Mouse (Mus musculus): ENCODE results near the gene Rpl13. TPM values are rescaled to one million over a fixed set of nuclear protein-coding genes. Genes with fewer than 3 reads are reported as not detected.

Gene Rpl13
- total RNA-seq, 1 experiment from 2014 or later = 1,861 TPM

DNA sequence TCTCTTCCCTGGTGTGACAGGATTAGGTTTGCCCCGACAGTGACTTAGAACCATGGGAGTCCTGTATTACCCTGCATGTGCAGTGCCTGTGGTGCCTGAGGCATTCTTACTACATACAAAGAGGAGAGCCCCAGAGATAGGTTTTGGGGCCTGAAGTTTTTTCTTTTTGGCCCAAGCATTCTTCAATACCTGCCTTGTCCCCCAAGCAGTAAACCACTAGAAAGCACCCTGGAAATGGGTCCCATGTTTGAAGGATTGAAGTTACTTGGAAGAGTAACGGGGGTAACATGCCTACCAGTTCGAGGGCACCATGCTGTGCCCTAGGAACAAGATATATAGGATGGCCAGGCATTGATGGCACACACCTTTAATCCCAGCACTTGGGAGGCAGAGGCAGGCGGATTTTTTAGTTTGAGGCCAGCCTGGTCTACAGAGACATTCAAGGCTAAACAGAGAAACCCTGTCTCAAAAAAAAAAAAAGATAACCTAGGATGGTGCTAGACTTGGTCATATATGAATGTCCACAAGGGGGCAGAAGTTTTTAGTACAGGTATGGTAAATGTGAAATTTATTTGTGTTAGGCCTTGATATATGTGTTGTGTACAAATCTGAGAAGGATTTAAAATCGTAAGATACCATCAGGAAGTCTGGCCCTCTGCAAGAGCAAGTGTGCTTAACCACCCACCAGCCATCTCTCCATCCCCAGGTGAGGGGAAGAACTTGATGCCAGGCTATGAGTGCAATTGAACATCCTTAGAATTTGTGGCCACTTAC is 3.6 kb downstream of the Rpl13 start:
- ATAC-seq (replicated peaks; ENCODE audit: insufficient number of reproducible peaks, low FRiP score, low TSS enrichment, poor library complexity, severe bottlenecking) = no peak

GRCm38 (mm10) chr8:123106531-123106930 is 4.4 kb downstream of the Rpl13 start:
- no peak for ATAC-seq (replicated peaks; ENCODE audit: insufficient number of reproducible peaks, low FRiP score, low TSS enrichment, poor library complexity, severe bottlenecking)

DNA sequence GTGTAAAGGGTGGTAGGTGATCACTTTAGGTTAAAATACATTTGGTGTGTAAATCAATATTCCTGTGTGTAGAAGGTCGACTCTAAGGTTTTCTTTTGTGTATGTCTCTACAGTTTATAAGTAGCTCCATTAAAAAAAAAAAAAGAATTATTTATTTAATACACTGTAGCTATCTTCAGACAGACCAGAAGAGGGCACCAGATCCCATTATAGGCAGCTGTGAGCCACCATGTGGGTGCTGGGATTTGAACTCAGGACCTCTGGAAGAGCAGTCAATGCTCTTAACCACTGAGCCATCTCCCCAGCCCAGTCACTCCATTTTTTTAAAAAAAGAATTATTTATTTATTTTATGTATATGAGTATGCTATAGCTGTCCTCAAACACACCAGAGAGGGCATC is 5.9 kb downstream of the Rpl13 start:
- ATAC-seq (replicated peaks; ENCODE audit: insufficient number of reproducible peaks, low FRiP score, low TSS enrichment, poor library complexity, severe bottlenecking) = no peak

- ATAC-seq (replicated peaks; ENCODE audit: insufficient number of reproducible peaks, low FRiP score, low TSS enrichment, poor library complexity, severe bottlenecking) = no peak
These were observed 6.8 kb downstream of the Rpl13 start for GRCm38 (mm10) chr8:123108953-123109352.

DNA sequence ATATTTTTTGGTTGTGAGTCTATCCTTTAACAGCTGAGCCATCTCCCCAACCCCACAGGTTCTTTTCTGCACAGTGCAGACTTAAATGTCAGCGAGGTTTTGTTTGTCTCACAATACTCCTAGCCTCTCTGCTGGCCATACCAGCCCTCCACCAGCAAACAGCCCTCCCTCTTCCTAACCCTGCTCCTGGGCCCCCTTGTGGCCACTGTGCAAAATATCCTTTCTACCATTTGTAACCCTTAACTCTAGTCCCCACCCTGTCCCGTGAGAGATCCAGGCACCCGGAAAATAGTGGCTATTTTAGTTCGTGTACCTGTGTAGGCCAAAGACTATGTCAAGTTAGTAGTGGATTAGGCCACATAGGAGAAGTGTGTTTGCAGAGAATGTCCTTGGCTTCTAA is 8.5 kb downstream of the Rpl13 start:
- ATAC-seq (replicated peaks; ENCODE audit: insufficient number of reproducible peaks, low FRiP score, low TSS enrichment, poor library complexity, severe bottlenecking) = peak; percentile 79

DNA sequence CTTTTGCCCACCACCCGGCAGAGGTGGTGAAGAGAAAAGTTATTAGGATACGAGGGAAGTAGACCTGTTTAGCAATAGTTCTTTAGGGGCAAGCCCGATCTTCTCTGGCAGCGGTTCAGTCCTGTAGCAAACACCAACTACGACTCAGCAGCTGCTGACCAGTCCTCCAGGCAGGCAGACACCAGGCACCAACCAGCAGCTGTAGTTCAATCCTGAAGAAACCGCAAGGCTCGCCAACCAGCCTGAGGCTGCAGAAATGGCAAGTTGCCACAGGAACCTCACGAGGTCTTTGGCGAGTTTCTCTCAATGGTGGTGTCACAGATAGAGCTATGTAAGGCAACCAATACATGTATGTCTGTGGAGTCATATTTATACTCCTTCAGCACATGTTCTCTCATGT is 10.7 kb downstream of the Rpl13 start:
- ATAC-seq (replicated peaks; ENCODE audit: insufficient number of reproducible peaks, low FRiP score, low TSS enrichment, poor library complexity, severe bottlenecking) = no peak

DNA sequence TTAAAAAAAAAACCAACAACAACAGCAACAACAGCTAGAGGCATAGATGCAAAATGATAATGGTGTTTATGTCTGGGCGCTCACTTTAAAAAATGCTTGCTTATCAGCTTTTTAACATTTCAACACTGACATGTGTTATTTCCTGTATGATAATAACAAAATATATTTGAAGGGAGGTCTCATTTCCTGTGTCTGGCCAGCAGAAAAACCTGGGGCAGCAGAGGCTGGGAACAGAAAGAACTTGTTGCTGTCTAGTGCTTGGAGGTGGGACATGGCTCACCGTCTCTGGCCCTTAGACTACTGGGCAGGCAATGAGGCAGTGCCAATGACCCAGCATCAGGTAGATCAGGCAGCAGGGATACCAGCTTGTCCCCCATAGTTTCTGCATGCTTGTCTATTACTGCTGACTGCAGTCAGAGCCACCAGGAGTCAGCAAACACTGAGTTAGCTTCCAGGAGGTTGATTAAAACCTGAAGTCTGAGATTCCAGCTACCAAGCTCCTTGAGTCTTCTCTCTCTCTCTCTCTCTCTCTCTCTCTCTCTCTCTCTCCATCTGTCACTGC is 11.8 kb downstream of the Rpl13 start:
- ATAC-seq (replicated peaks; ENCODE audit: insufficient number of reproducible peaks, low FRiP score, low TSS enrichment, poor library complexity, severe bottlenecking) = no peak

DNA sequence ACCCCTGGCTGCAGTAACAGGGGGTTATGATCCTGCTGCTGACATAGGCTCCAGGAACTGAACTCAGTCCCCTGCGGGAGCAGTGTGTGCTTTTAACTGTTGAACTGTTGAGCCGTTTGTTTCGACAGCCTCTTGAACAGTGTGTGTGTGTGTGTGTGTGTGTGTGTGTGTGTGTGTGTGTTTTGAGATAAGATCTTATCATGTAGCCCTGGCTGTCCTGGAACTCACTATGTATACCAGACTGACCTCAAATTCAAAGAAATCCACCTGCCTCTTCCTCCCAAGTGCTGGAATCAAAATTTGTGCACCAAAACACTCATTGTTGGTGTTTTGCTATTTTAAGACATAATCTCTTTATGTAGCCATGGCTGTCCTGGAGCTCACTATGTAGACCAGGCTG is 12.5 kb downstream of the Rpl13 start:
- ATAC-seq (replicated peaks; ENCODE audit: insufficient number of reproducible peaks, low FRiP score, low TSS enrichment, poor library complexity, severe bottlenecking) = no peak

DNA sequence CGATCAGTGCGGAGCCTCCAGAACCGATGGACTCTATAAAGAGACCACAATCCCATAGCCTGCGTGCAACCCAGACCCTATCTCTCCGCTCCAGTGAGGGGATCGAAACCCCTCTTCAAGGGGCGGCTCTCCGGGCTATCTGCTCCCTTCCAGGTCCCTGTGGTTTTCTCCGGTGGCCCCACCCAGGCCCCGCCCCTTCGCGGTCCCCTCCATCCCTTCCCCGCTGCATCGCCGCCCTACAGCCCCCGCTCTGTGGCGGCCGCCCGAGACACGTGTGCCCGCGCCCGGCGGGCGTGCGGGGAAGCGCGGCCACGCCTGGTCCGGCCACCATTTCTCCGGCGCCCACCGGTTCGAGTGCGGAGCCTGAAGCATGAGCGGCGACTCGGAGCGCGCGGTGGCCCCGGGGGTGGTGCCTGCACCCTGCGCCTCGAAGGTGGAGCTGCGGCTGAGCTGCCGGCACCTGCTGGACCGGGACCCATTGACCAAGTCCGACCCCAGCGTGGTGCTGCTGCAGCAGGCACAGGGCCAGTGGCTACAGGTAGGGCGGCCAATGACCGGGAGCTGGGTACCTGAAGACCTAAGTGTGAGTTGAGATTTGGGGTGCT is 15.1 kb downstream of the Rpl13 start, which contains the start of gene Cpne7:
TSS of gene Cpne7 (plus strand) at position 248 of the 605 bp plus-strand sequence.
- no peak for ATAC-seq (replicated peaks; ENCODE audit: insufficient number of reproducible peaks, low FRiP score, low TSS enrichment, poor library complexity, severe bottlenecking)

- no peak for ATAC-seq (replicated peaks; ENCODE audit: insufficient number of reproducible peaks, low FRiP score, low TSS enrichment, poor library complexity, severe bottlenecking)
These were observed 15.6 kb downstream of the Rpl13 start for GRCm38 (mm10) chr8:123117744-123118143.

DNA sequence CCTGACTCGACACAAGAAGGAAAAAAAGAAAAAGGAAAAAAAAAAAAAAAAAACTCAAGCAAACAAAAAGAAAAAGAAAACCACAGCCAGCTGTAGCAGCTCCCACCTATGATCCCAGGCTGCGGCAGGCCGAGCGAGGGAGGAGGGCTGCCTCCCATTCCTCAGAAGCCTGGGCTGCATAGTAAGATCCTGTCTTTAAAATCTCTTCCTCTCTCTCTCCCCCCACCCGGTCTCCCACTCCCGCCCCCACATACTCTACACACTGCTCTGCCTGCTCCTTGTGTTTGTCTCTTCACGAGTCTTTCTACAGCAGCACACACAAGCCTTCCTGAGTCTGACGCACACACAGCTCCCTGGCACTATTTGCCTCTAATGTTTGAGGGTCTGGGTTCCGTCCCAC is 19.9 kb downstream of the Rpl13 start:
- ATAC-seq (replicated peaks; ENCODE audit: insufficient number of reproducible peaks, low FRiP score, low TSS enrichment, poor library complexity, severe bottlenecking) = no peak

- no peak for ATAC-seq (replicated peaks; ENCODE audit: insufficient number of reproducible peaks, low FRiP score, low TSS enrichment, poor library complexity, severe bottlenecking)
These were observed 20.5 kb downstream of the Rpl13 start for GRCm38 (mm10) chr8:123122670-123123069.

GRCm38 (mm10) chr8:123126193-123126816 is 24.2 kb downstream of the Rpl13 start:
- ATAC-seq (replicated peaks; ENCODE audit: insufficient number of reproducible peaks, low FRiP score, low TSS enrichment, poor library complexity, severe bottlenecking) = no peak

DNA sequence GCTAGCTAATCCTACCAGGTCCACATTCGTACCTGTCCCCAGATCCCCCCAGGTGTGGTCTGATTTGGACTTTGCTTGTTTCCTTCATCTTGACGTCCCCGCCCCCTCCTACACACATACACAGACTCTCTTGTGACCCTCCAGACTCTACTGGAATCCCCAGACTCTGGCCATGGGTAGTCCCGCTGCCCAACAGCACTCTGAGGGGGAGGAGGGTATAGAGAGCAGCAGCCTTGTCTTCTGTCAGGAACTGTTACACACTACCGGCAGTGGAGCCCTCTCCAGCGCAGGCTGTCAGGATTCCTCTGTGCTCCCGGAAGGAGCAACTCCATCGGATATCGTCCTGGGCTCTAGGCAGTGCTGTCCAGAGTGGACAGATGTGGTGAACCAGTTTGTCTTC is 28.9 kb downstream of the Rpl13 start:
- ATAC-seq (replicated peaks; ENCODE audit: insufficient number of reproducible peaks, low FRiP score, low TSS enrichment, poor library complexity, severe bottlenecking) = no peak

DNA sequence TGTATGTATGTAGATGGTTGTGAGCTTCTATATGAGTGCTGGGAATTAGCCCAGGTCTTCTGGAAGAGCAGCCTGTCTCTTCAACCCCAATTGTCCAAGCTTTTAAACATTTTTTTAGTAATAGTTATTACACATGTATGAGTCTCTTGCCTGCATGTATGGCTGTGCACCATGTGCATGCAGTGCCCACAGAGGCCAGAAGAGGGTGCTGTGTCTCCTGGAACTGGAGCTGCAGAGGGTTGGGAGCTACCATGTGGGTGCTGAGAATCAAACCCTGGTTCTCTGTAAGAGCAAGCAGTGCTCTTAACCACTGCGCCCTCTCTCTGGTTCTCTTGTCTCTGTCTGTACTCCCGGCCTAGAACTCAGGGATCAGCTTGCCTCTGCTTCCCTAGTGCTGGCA is 30.8 kb downstream of the Rpl13 start:
- no peak for ATAC-seq (replicated peaks; ENCODE audit: insufficient number of reproducible peaks, low FRiP score, low TSS enrichment, poor library complexity, severe bottlenecking)

DNA sequence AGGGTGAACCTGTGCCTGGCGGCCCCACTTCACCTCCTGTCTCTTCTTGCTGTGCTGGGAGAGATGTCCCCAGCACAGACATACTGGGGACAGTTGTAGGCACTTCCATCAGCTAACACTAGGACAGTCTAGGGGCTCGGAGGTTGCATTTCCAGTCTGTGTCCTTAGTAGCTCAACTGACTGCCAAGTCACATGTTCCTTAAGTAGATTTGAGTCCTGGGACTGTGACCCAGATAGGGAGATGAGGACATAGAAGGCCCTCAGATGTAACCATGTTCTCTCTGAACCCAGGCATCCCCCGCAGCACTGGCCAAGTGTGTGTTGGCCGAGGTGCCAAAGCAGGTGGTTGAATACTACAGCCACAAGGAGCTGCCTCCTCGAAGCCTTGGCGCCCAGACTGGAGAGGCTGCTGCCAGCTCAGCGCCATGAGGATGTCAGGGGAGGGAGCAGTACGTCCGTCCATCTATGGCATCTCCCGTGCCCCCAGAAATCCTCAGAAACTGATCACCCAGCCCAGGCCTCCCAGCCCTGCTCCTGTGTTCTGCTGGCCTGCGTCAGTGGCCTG is 32.1 kb downstream of the Rpl13 start:
- no peak for ATAC-seq (replicated peaks; ENCODE audit: insufficient number of reproducible peaks, low FRiP score, low TSS enrichment, poor library complexity, severe bottlenecking)

DNA sequence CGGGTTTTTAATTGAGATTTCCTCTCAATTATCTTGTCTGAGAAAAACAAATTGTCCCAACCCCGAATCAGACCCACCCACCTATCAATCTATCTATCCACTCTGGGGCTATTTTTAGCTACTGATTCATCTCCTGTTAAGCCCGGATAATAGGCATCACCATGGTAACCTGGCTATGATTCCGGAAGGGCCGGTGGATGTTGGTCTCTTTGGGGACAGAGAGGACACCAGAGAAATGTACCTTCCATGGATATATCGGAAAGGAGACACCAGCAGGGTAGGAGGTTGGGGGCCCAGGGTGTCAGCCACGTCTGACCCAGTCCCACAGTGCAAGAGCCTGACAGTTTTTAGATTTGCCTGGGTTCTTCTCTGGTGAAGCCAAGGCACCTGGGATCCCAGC is 33.3 kb downstream of the Rpl13 start:
- no peak for ATAC-seq (replicated peaks; ENCODE audit: insufficient number of reproducible peaks, low FRiP score, low TSS enrichment, poor library complexity, severe bottlenecking)

DNA sequence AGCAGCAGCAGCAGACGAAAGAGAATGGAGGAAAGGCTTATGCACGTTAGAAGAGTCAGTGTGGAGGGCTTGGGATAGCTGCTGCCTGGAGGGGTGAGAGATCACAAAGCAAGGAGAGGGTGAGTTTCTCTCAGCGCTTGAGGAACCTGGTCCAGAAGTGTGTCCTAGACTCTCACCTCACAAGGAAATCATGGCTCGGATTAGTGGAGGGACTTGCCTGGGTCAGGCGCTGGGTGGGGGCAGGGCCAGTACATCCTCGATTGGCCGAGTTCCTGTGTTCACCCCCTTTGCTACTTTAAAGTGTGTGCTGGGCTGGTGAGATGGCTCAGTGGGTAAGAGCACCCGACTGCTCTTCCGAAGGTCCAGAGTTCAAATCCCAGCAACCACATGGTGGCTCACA is 33.7 kb downstream of the Rpl13 start:
- ATAC-seq (replicated peaks; ENCODE audit: insufficient number of reproducible peaks, low FRiP score, low TSS enrichment, poor library complexity, severe bottlenecking) = no peak

GRCm38 (mm10) chr8:123136287-123136686 is 34.1 kb downstream of the Rpl13 start:
- ATAC-seq (replicated peaks; ENCODE audit: insufficient number of reproducible peaks, low FRiP score, low TSS enrichment, poor library complexity, severe bottlenecking) = no peak
